Comparison of ENCODE assay signal across 8 mouse cellular contexts in genomic region chr4:66768762-66769161, GRCm38 (mm10). TPM values are rescaled to one million over a fixed set of nuclear protein-coding genes. Genes with fewer than 3 reads are reported as not detected.
DNase-seq lines count a peak whose midpoint lies in the region; ATAC-seq and TF ChIP-seq lines count a peak whose summit lies in the region.

No protein-coding gene starts in this region.

- H3K27ac ChIP-seq in layer of hippocampus, adult 2 months = no peak overlapping the region

- DNase-seq in A20 (ENCODE audit: low read depth, low spot score) (peak; percentile 58), NIH3T3 (ENCODE audit: low read depth) (peak; percentile 88)
- peak; percentile 77 to 88 for DNase-seq in cerebellum, postnatal 36 days
- DNase-seq in gastrocnemius, postnatal 10 days = peak; percentile 31
- peak; percentile 42 to 61 for DNase-seq in layer of hippocampus, adult 2 months (ENCODE audit: low spot score in 2 of 2)
- peak; percentile 32 for DNase-seq in lung, postnatal 14 days
- DNase-seq in right cerebral cortex, adult 2 months (ENCODE audit: low spot score in 2 of 2) = peak; percentile 79 to 81

- no peak for ATAC-seq in activated CD4-positive, CD25-positive, alpha-beta regulatory T cell, adult 4 months

- peak; percentile 96 for TF ChIP-seq CTCF in layer of hippocampus, adult 2 months (conservative IDR thresholded peaks at IDR 0.05)

- H3K4me3 ChIP-seq in layer of hippocampus, adult 2 months = no peak overlapping the region

RNA-seq across cellular contexts. Expression of gene Tlr4, which starts 58.6 kb away (rescaled TPM):
- total RNA-seq in gastrocnemius, postnatal 10 days (2021) = 1 to 10 TPM; 6.4 to 8.7 TPM
- 1 to 10 TPM; 1.8 to 2.0 TPM for total RNA-seq in layer of hippocampus, adult 2 months (2021)
- 1 to 10 TPM; 2.0 to 2.5 TPM for polyA plus RNA-seq in activated CD4-positive, CD25-positive, alpha-beta regulatory T cell, adult 4 months (2017; shearing (Covaris generic))

Comparison
In these comparisons a context has a peak if more than half of its experiments do, and no peak if none do; other contexts are left out.
1. DNase-seq: peak in every context shown above with its lines; median percentile 88 in NIH3T3; 82 in cerebellum, postnatal 36 days; 80 in right cerebral cortex, adult 2 months; 58 in A20; 52 in layer of hippocampus, adult 2 months; 32 in lung, postnatal 14 days; 31 in gastrocnemius, postnatal 10 days.